Mouse (Mus musculus): Measurements from ENCODE around the gene Hist1h4f. TPM values are rescaled to one million over a fixed set of nuclear protein-coding genes. Genes with fewer than 3 reads are reported as not detected.

The Hist1h4f gene
- polyA plus RNA-seq, 1 experiment from 2014 or later: not detected

DNA sequence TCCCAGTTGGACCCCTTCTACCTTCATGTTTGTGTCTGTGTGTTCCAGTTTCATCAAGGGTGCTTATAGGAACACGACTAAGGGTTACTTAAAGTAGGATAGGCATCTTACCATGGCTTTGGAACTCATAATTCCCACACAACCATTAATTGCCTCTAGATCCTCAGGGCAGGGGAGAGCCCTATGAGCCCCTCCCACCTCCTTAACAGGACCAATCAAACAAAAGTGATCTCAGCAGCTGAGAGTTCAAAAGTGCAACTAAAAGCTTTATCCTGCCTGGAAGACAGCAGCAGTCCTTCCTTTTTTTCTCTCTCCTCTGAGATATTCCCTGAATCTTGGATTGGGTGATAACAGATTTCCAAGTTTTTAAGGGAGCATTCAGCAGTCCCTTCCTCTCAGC is 41.3 kb downstream of the Hist1h4f start:
- Histone ChIP-seq H3K36me3 (ENCODE audit: insufficient read depth, low read length) (no peaks in the 10 kb centered on the region), H3K27me3 (replicated peaks; ENCODE audit: insufficient read depth, low read length) (no peaks in the 10 kb centered on the region), H3K4me2 (replicated peaks; ENCODE audit: low read depth, low read length) (no peak overlapping the region), H3K4me1 (ENCODE audit: insufficient read depth, low read depth, low read length) (no peaks in the 10 kb centered on the region), H3K9me3 (ENCODE audit: low read length) (no peaks in the 10 kb centered on the region), H3K4me3 (ENCODE audit: low read depth, low read length) (no peak overlapping the region), H3K27ac (ENCODE audit: low read length) (no peak overlapping the region), H3K9ac (replicated peaks; ENCODE audit: low read depth) (no peak overlapping the region)
- 37% methylated on average over 1 of the region's 1 CpGs for WGBS
- DNase-seq (ENCODE audit: low spot score) (no peak), ATAC-seq (no peak)
- TF ChIP-seq EP300 (IDR thresholded peaks at IDR 0.05): no peak
- TF ChIP-seq CTCF (IDR thresholded peaks at IDR 0.05): no peak

DNA sequence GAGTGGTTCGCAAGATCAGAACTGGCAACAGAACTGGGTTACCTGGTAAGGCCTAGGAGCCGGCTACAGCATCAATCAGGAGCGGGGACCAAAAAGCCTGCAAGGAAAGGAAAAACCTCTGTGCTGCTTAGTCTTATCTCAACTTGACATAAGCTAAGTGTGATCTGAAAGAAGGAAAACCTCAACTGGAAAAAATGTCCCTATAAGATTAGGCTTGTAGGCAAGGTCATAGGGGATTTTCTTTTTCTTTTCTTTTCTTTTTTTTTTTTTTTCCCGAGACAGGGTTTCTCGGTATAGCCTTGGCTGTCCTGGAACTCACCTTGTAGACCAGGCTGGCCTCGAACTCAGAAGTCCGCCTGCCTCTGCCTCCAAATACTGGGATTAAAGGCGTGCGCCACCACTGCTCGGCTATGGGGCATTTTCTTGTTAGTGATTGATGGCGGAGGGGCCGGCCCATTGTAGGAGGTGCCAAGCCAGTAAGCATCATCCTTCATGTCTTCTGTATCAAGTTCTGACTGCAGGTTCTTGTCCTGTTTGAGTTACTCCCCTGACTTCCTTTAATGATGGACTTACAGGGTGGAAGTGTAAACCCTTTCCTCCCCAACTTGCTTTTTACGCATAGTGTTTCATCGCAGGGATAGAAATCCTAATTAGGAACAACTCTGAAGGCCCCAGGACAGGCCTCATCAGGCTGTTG is 44.5 kb downstream of the Hist1h4f start:
- TF ChIP-seq EP300 (IDR thresholded peaks at IDR 0.05) (no peak), CTCF (IDR thresholded peaks at IDR 0.05) (no peak)
- 38% methylated on average over 14 of the region's 14 CpGs for WGBS
- Histone ChIP-seq H3K27me3 (replicated peaks; ENCODE audit: insufficient read depth, low read length) (no peaks in the 10 kb centered on the region), H3K4me1 (ENCODE audit: insufficient read depth, low read depth, low read length) (no peaks in the 10 kb centered on the region), H3K9ac (replicated peaks; ENCODE audit: low read depth) (no peak overlapping the region), H3K9me3 (ENCODE audit: low read length) (no peaks in the 10 kb centered on the region), H3K27ac (ENCODE audit: low read length) (no peak overlapping the region), H3K4me2 (replicated peaks; ENCODE audit: low read depth, low read length) (no peak overlapping the region), H3K36me3 (ENCODE audit: insufficient read depth, low read length) (no peaks in the 10 kb centered on the region), H3K4me3 (ENCODE audit: low read depth, low read length) (no peak overlapping the region)
- no peak for DNase-seq (ENCODE audit: low spot score)
- no peak for ATAC-seq

DNA sequence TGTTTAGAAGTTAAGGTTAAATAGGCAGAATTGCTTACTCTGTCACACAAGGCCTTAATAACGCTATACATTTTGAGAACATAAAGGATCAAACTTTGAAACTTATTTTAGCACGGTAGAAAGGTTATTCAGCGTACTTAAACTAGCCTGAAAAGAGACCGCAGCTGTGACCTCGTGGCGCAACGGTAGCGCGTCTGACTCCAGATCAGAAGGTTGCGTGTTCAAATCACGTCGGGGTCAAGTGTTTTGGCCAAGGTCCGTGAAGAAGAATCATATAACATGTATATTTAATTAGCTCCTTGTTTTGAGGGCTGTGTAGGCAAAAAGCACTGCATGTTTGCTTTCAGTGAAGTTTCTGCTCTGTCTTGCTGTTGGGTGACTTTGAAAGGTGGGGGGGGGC is 45.1 kb downstream of the Hist1h4f start:
- Histone ChIP-seq H3K4me1 (ENCODE audit: insufficient read depth, low read depth, low read length) (no peaks in the 10 kb centered on the region), H3K9me3 (ENCODE audit: low read length) (no peaks in the 10 kb centered on the region), H3K4me3 (ENCODE audit: low read depth, low read length) (no peak overlapping the region), H3K4me2 (replicated peaks; ENCODE audit: low read depth, low read length) (no peak overlapping the region; the same call in 1 of the 2 replicates), H3K36me3 (ENCODE audit: insufficient read depth, low read length) (no peaks in the 10 kb centered on the region), H3K27me3 (replicated peaks; ENCODE audit: insufficient read depth, low read length) (no peaks in the 10 kb centered on the region), H3K9ac (replicated peaks; ENCODE audit: low read depth) (no peak overlapping the region), H3K27ac (ENCODE audit: low read length) (no peak overlapping the region)
- ATAC-seq (no peak), DNase-seq (ENCODE audit: low spot score) (peak; percentile 33)
- 18% methylated on average over 13 of the region's 13 CpGs for WGBS
- TF ChIP-seq EP300 (IDR thresholded peaks at IDR 0.05) (no peak), CTCF (IDR thresholded peaks at IDR 0.05) (no peak)

DNA sequence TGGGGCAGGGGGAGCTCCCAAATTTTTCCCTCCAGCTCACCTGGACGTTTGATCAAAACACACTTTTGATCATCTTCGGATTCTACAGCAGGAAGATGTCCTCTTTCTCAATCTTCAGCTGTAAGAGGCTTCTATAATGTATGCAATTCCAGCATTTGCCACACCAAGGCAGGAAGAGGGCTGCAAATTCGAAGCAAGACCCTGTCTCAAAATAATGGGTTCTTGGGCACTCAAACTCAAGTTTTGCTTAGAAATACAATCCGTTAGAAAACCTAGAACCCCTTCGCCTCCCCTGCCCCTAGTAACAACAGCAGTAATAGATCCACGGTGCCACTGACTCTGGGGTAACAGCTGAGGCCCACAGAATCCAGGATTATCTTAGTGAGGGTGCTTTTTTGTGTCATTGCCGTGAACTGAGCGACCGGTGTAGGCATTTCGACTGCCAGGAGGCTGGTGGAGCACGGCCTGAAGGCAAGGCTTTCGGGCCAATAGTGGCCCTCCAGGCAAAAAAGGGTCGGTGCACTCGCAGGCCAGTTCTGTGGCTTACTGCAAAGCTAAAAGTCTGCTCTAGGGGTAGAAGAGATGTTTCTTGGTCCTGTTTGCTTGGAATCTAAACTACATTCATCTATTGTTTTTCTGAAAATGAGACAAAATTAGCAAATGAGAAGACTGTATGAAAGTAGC is 45.6 kb downstream of the Hist1h4f start:
- no peaks in the 10 kb centered on the region for H3K36me3 ChIP-seq (ENCODE audit: insufficient read depth, low read length)
- H3K9me3 ChIP-seq (ENCODE audit: low read length): no peaks in the 10 kb centered on the region
- H3K9ac ChIP-seq (replicated peaks; ENCODE audit: low read depth): no peak overlapping the region
- no peak for TF ChIP-seq CTCF (IDR thresholded peaks at IDR 0.05)
- no peak for TF ChIP-seq EP300 (IDR thresholded peaks at IDR 0.05)
- H3K4me1 ChIP-seq (ENCODE audit: insufficient read depth, low read depth, low read length): no peaks in the 10 kb centered on the region
- H3K4me2 ChIP-seq (replicated peaks; ENCODE audit: low read depth, low read length): no peak overlapping the region; the same call in 1 of the 2 replicates
- H3K27me3 ChIP-seq (replicated peaks; ENCODE audit: insufficient read depth, low read length): no peaks in the 10 kb centered on the region
- no peak overlapping the region for H3K27ac ChIP-seq (ENCODE audit: low read length)
- H3K4me3 ChIP-seq (ENCODE audit: low read depth, low read length): no peak overlapping the region
- WGBS: 21% methylated on average over 14 of the region's 14 CpGs
- no peak for ATAC-seq
- no peak for DNase-seq (ENCODE audit: low spot score)

DNA sequence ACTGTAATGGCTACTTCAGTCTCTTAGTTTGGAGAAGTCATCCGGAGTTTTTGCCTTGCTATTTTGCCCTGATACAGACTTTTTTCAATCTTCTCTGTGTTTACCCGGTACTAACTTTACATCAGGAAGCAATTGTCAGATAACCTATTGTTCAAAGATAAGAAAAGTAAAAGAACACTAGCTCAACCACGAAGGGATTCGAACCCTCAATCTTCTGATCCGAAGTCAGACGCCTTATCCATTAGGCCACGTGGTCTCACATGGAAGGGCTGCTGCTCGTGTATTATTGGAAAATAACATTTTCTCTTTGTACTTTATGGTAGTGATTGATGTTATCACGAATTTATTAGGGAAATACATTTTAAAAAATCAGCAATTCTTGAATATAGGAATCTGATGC is 47.7 kb downstream of the Hist1h4f start:
- ATAC-seq: no peak

DNA sequence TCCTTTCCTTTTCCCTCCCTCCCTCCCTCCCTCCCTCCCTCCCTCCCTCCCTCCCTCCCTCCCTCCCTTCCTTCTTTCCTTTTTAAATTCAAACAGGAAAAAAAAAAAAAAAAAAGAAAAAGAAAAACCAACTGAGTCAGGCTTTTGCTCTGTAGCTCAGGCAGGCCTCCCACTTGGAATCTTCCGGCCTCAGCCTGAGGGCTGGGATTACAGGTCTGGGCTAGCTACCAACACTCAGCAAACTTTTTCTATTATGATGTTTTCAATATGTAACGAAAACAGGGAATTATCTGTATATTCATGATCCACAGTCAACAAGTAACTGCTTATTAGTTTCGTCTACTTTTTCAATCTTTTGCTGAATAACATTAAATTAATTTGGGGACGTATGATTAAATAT is 48.5 kb downstream of the Hist1h4f start:
- Histone ChIP-seq H3K36me3 (ENCODE audit: insufficient read depth, low read length) (no peaks in the 10 kb centered on the region), H3K4me3 (ENCODE audit: low read depth, low read length) (no peak overlapping the region), H3K4me1 (ENCODE audit: insufficient read depth, low read depth, low read length) (no peaks in the 10 kb centered on the region), H3K27ac (ENCODE audit: low read length) (no peak overlapping the region), H3K9me3 (ENCODE audit: low read length) (no peaks in the 10 kb centered on the region), H3K4me2 (replicated peaks; ENCODE audit: low read depth, low read length) (no peak overlapping the region), H3K9ac (replicated peaks; ENCODE audit: low read depth) (no peak overlapping the region), H3K27me3 (replicated peaks; ENCODE audit: insufficient read depth, low read length) (no peaks in the 10 kb centered on the region)
- TF ChIP-seq CTCF (IDR thresholded peaks at IDR 0.05): no peak
- TF ChIP-seq EP300 (IDR thresholded peaks at IDR 0.05): no peak
- DNase-seq (ENCODE audit: low spot score): no peak
- 66% methylated on average over 4 of the region's 4 CpGs for WGBS
- ATAC-seq: no peak

More for the DNA sequence above, 47.7 kb downstream of the Hist1h4f start:
- Histone ChIP-seq H3K4me1 (ENCODE audit: insufficient read depth, low read depth, low read length) (no peaks in the 10 kb centered on the region), H3K27ac (ENCODE audit: low read length) (no peak overlapping the region), H3K9me3 (ENCODE audit: low read length) (no peaks in the 10 kb centered on the region), H3K36me3 (ENCODE audit: insufficient read depth, low read length) (no peaks in the 10 kb centered on the region), H3K4me3 (ENCODE audit: low read depth, low read length) (no peak overlapping the region), H3K27me3 (replicated peaks; ENCODE audit: insufficient read depth, low read length) (no peaks in the 10 kb centered on the region), H3K9ac (replicated peaks; ENCODE audit: low read depth) (no peak overlapping the region), H3K4me2 (replicated peaks; ENCODE audit: low read depth, low read length) (no peak overlapping the region)
- WGBS: 6% methylated on average over 9 of the region's 9 CpGs
- peak; percentile 44 for DNase-seq (ENCODE audit: low spot score)
- TF ChIP-seq EP300 (IDR thresholded peaks at IDR 0.05) (no peak), CTCF (IDR thresholded peaks at IDR 0.05) (no peak)

Measured in lung, postnatal 0 days (tissue).